Mouse (Mus musculus): ENCODE measurements around the gene Eif2a.

DNA sequence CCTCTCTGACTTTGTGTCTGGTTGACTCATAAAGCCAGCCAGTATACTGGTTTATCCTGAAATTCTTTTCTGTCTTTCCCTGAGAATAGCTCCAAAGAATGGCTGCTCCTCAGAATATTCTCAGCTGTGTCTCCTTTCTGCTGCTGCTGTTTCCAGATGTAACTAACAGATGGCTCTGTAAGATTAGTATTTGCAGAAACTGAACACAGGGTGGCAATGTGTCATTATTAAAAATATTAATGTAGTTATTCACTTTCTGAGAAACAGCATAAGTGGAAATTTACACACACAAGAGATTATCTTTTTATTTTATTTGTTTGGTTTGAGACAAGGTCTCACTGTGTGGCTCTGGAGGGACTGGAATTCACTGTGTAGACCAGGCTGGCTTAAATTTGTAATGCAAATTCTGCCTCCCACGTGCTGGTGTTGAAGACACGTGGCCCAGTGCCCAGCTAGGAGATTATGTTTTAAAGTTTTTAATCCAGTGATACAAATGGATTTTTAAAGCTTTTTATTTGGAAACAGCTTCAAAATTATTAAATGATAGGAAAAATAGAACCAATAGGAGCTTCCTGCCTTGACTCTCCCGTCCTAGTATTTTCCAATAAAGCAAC is 21.8 kb upstream of the Eif2a start:
- TF ChIP-seq POLR2A (IDR thresholded peaks at IDR 0.05; ENCODE audit: insufficient read length, low read depth) (no peak), CEBPB (IDR thresholded peaks at IDR 0.05; ENCODE audit: insufficient read depth, poor library complexity, severe bottlenecking) (no peak), POLR2AphosphoS2 (IDR thresholded peaks at IDR 0.05; ENCODE audit: insufficient read length, low read depth) (no peak), MYOG (IDR thresholded peaks at IDR 0.05; ENCODE audit: control insufficient read depth in 1 of 3, insufficient read depth in 1 of 3, insufficient read length in 2 of 3, low read depth in 2 of 3) (no peak), MAX (IDR thresholded peaks at IDR 0.05; ENCODE audit: low read depth) (no peak), USF1 (IDR thresholded peaks at IDR 0.05; ENCODE audit: low read depth) (no peak), REST (IDR thresholded peaks at IDR 0.05; ENCODE audit: insufficient read depth, insufficient read length) (no peak), E2F4 (IDR thresholded peaks at IDR 0.05; ENCODE audit: insufficient read depth) (no peak), TCF12 (IDR thresholded peaks at IDR 0.05; ENCODE audit: insufficient read depth, poor library complexity, severe bottlenecking) (no peak), TCF3 (IDR thresholded peaks at IDR 0.05; ENCODE audit: insufficient read length, low read depth) (no peak), MYOD1 (IDR thresholded peaks at IDR 0.05; ENCODE audit: control insufficient read depth in 1 of 3, insufficient read length in 2 of 3, low read depth in 2 of 3) (no peak), SRF (IDR thresholded peaks at IDR 0.05; ENCODE audit: control insufficient read depth, insufficient read length, low read depth) (no peak)
